Comparison of ENCODE assay signal across 7 mouse cellular contexts in genomic region chr4:87401316-87402172, GRCm38 (mm10).
DNase-seq lines count a peak whose midpoint lies in the region; ATAC-seq and TF ChIP-seq lines count a peak whose summit lies in the region.

No protein-coding gene starts in this region.

- peak; percentile 72; the same call in 1 of the 2 replicates for ATAC-seq in hindbrain, postnatal 0 days
- no peak for ATAC-seq in limb, embryonic 11.5 days (ENCODE audit: insufficient number of reproducible peaks, low FRiP score, low TSS enrichment, low read depth)
- ATAC-seq in neural tube, embryonic 15.5 days (ENCODE audit: low FRiP score): peak; percentile 75
- no peak for ATAC-seq in megakaryocyte-erythroid progenitor cell, adult 5-6 weeks (replicated peaks; ENCODE audit: low FRiP score, low TSS enrichment, poor library complexity, severe bottlenecking)

- peak; percentile 42 for DNase-seq in cerebellum, adult 11 months
- DNase-seq in cerebellum, postnatal 10 days: peak; percentile 83 to 85
- DNase-seq in gastrocnemius, postnatal 14 days: peak; percentile 31
- peak; percentile 65 for DNase-seq in hindbrain, postnatal 0 days (ENCODE audit: low spot score)
- DNase-seq in limb, embryonic 11.5 days (ENCODE audit: low spot score): peak; percentile 44

- no peaks in the 10 kb centered on the region for H3K27me3 ChIP-seq in hindbrain, postnatal 0 days (ENCODE audit: insufficient read depth, low read length)
- no peaks in the 10 kb centered on the region for H3K27me3 ChIP-seq in limb, embryonic 11.5 days (ENCODE audit: control insufficient read depth, insufficient read depth, low read length)
- no peaks in the 10 kb centered on the region for H3K27me3 ChIP-seq in neural tube, embryonic 15.5 days (replicated peaks)

- peak overlapping the region; percentile 41; the same call in 1 of the 2 replicates for H3K27ac ChIP-seq in hindbrain, postnatal 0 days
- no peak overlapping the region for H3K27ac ChIP-seq in limb, embryonic 11.5 days (replicated peaks; ENCODE audit: low read depth, low read length)
- peak overlapping the region; percentile 35; the same call in 1 of the 2 replicates for H3K27ac ChIP-seq in neural tube, embryonic 15.5 days (replicated peaks)

- H3K4me1 ChIP-seq in hindbrain, postnatal 0 days (ENCODE audit: insufficient read depth, low read length): no peaks in the 10 kb centered on the region
- 0 out of 2 replicates have a peak, but pooled peaks cover 7% of the 10 kb centered on the region for H3K4me1 ChIP-seq in limb, embryonic 11.5 days (ENCODE audit: control insufficient read depth, insufficient read depth, low read length)
- H3K4me1 ChIP-seq in neural tube, embryonic 15.5 days: peaks cover 9% of the 10 kb centered on the region

- peak; percentile 30; the same call in 1 of the 2 replicates for TF ChIP-seq CTCF in hindbrain, postnatal 0 days (IDR thresholded peaks at IDR 0.05; ENCODE audit: low read depth)

- H3K4me2 ChIP-seq in hindbrain, postnatal 0 days (ENCODE audit: low read depth, low read length): peak overlapping the region; percentile 49
- H3K4me2 ChIP-seq in limb, embryonic 11.5 days (ENCODE audit: low read depth, severe bottlenecking): peak overlapping the region; percentile 24; the same call in 1 of the 2 replicates
- peak overlapping the region; percentile 50 for H3K4me2 ChIP-seq in neural tube, embryonic 15.5 days

- no peaks in the 10 kb centered on the region for H3K9me3 ChIP-seq in hindbrain, postnatal 0 days (ENCODE audit: low read length)
- H3K9me3 ChIP-seq in limb, embryonic 11.5 days (ENCODE audit: control insufficient read depth, low read length): no peaks in the 10 kb centered on the region
- no peaks in the 10 kb centered on the region for H3K9me3 ChIP-seq in neural tube, embryonic 15.5 days (replicated peaks)

- no peaks in the 10 kb centered on the region for H3K36me3 ChIP-seq in hindbrain, postnatal 0 days (ENCODE audit: insufficient read depth, low read length)
- no peaks in the 10 kb centered on the region for H3K36me3 ChIP-seq in limb, embryonic 11.5 days (ENCODE audit: control insufficient read depth, insufficient read depth, low read length)
- no peaks in the 10 kb centered on the region for H3K36me3 ChIP-seq in neural tube, embryonic 15.5 days

- intact Hi-C loops in gastrocnemius, postnatal 14 days (cut with DNase I; ENCODE audit: low total_unique reads): no loop called here

- H3K4me3 ChIP-seq in hindbrain, postnatal 0 days (ENCODE audit: low read length): 0 out of 2 replicates have a peak overlapping the region, but pooled peaks have one; percentile 4
- no peak overlapping the region for H3K4me3 ChIP-seq in limb, embryonic 11.5 days (ENCODE audit: low read depth, low read length)
- H3K4me3 ChIP-seq in neural tube, embryonic 15.5 days (replicated peaks): peak overlapping the region; percentile 2; the same call in 1 of the 2 replicates

- WGBS in hindbrain, postnatal 0 days: 28% methylated on average over 20 of the region's 20 CpGs
- 33% methylated on average over 20 of the region's 20 CpGs for WGBS in limb, embryonic 11.5 days
- 27% methylated on average over 20 of the region's 20 CpGs for WGBS in neural tube, embryonic 15.5 days

- H3K9ac ChIP-seq in hindbrain, postnatal 0 days (replicated peaks; ENCODE audit: low read length): no peak overlapping the region
- no peak overlapping the region for H3K9ac ChIP-seq in limb, embryonic 11.5 days (ENCODE audit: low read length)
- H3K9ac ChIP-seq in neural tube, embryonic 15.5 days (replicated peaks): no peak overlapping the region

Comparison
In these comparisons a context has a peak if more than half of its experiments do, and no peak if none do; other contexts are left out.
1. DNase-seq: peak in every context shown above with its lines; median percentile 84 in cerebellum, postnatal 10 days; 65 in hindbrain, postnatal 0 days; 44 in limb, embryonic 11.5 days; 42 in cerebellum, adult 11 months; 31 in gastrocnemius, postnatal 14 days.
2. ATAC-seq: peak in hindbrain, postnatal 0 days (single experiment) and neural tube, embryonic 15.5 days (single experiment); none in limb, embryonic 11.5 days (single experiment) and megakaryocyte-erythroid progenitor cell, adult 5-6 weeks (single experiment).
3. Peak in every context shown above with its lines, with median percentiles within 50 percentile points of each other: H3K4me2 ChIP-seq.